Mouse (Mus musculus) urinary bladder, adult 18-20 months (tissue): ENCODE measurements around the gene Plekhg3.

Experiments
- DNase-seq, 2 experiments: peaks; one replicate each; pipeline ENCODE4 v3.0.0; 2022; ENCODE audit warnings: low spot score in 2 of 2, mixed read lengths in 2 of 2

Gene Plekhg3

GRCm38 (mm10) chr12:76583454-76583853 is 52.8 kb downstream of the Plekhg3 start:
- DNase-seq = no peak

DNA sequence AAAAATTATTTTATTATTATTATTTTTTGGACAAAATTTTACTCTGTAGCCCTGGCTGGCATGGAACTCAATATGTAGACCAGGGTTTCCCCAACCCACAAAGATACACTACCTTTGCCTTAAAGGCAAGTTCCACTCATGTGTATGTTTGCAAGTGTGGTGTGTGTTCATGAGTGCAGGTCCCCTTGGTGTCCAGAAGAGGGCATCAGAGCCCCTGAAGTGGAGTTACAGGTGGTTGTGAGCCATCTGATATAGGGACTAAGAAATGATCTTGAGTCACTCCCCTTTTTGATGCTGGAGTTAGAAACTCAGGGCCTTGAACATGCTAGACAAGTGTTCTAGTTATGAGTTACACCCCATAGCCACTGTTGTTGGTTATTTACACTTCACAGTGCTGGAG is 54.3 kb downstream of the Plekhg3 start:
- no peak for DNase-seq

DNA sequence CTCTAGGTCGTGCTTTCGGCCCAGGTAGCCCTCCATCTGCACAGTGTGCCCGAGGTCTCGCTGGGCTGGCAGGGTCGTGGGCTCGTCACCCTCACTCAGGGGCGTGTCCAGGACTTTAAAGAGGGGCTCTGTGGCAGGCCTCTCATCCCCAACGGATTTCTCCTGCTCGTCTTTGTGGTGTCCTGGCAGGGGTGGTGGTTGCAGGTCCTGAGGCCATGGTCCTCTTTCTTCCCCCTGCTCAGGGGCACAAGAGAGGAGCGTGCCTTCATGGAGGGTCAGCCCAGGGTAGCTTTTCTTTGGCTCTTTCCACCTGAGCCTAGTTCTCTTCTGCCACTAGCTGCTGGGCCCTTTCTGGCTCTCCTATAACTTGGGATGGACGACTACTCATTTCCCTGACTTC is 56.7 kb downstream of the Plekhg3 start:
- DNase-seq = no peak

- peak in 1 of 2 experiments; percentile 48 for DNase-seq
These were observed 58.8 kb downstream of the Plekhg3 start for GRCm38 (mm10) chr12:76589531-76589930.

GRCm38 (mm10) chr12:76591037-76591436 is 60.3 kb downstream of the Plekhg3 start:
- DNase-seq = no peak

GRCm38 (mm10) chr12:76592213-76592612 is 61.5 kb downstream of the Plekhg3 start:
- no peak for DNase-seq

GRCm38 (mm10) chr12:76593254-76593653 is 62.6 kb downstream of the Plekhg3 start:
- no peak for DNase-seq

GRCm38 (mm10) chr12:76593839-76594322 is 63.2 kb downstream of the Plekhg3 start:
- DNase-seq = peak; percentile 65 to 92

- no peak for DNase-seq
These were observed 63.9 kb downstream of the Plekhg3 start for GRCm38 (mm10) chr12:76594556-76594955.

- DNase-seq = no peak
These were observed 65.1 kb downstream of the Plekhg3 start for GRCm38 (mm10) chr12:76595830-76596229.

DNA sequence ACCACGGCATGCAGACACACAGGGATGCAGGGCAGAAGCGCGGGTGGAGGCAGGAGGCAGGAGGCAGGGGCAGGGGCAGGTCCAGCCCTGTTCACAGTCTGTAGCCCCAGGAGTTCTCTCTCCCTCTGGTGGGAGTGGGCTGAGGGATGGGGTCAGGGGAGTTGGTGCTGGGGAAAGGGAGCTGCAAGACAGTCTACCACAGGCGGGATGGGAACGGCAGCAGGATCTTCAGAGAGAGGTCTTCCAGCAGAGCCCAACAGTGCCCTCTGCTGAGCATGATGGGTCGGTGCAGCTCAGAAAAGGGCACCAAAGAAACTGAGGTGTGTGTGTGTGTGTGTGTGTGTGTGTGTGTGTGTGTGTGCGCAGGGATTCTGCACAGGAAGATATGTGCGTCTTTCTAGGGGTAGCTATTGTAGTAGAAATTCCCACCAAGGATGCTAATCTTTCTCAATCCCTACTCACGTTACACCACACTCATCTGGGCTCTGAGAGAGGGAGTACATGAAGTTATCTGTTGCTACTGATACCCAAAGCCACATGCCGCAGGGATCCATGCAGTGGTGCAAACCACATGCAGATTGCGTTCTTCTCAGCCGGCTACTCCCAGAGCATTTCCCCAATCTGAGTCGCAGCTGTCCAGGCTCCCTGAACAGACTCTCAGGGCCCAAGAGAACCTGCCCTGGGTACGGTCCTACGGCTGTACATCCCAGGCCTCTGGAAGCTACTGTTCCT is 65.8 kb downstream of the Plekhg3 start:
- peak; percentile 51 to 64 for DNase-seq

DNA sequence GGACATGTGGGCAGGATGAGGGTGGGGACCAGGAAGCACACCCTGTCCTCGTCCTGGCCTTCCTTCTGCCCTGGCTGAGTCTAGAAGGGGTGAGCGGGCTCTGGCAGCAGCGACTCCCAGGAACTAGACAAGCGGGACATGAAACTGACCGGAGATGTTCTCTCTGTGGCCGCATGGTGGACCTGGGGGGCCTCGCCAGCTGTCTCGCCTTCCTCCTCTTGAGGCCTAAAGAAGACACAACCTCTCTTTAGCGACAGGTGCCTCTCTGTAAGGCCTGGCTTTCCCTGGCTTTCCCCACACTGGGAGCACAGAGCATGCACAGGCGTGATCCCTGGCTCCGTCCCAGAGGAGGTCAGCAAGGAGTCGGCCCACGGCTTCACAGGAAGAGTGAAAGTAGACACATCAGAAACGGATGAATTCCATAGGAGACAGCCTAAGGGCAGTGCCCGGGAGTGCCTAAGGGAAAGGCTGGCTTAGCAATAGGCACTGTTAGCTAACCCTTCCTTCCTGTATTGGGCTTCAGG is 66.9 kb downstream of the Plekhg3 start:
- DNase-seq = no peak

DNA sequence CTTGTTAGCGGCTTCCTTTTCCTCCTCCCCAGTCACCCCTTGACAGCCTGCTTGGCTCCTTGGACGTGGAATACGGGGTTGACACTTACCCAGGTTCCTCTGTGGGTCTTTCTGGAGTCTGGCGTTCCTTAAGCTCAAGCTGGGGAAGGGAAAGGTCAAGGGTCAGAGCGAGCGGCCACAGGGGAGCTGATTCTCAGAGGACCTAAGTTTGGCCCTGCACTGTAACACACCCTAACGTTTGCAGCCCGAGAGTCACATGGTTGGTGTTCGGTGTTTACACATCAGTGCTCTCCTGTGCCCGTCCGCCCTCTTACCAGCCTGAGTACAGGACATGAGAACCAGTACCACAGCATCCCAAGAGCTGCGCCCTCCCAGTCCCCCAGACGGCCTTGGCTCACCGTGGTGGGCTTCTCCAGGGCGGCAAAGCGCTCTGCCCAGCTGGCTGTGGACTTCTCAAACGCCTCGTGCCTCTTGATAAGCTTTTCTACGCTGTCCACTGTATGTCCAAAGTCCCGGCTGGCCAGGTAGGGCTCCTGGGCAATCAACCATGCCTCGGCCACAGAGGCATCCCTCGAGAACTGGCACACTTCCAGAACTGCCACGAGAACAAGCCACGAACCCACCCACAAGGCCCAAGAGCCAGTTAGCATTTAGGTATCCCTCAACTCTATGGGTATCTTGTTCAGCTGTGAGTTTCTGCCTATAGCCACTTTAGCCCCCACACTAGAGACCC is 67.7 kb downstream of the Plekhg3 start:
- no peak for DNase-seq

- DNase-seq = no peak
These were observed 73.1 kb downstream of the Plekhg3 start for GRCm38 (mm10) chr12:76603779-76604178.

GRCm38 (mm10) chr12:76604546-76604945 is 73.9 kb downstream of the Plekhg3 start:
- DNase-seq = no peak

DNA sequence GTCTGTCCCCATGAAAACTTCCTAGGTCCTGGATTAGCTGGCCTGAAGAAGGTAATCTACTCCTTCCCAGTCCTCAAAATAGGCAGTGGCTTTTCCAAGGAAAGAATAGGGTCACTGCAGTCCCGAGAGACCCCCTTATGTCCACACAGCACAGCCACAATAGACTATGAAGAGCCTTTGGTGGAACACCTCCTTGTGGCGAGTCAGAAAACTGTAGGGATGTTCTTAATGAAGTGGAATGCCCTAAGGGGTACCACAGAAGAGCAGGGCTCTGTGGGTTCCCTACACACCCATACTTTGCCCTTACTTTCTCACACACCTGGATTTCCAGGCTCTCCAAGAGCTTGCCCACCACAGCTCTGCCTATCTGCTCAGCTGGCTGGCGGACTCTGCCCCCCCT is 75.1 kb downstream of the Plekhg3 start:
- DNase-seq = no peak

DNA sequence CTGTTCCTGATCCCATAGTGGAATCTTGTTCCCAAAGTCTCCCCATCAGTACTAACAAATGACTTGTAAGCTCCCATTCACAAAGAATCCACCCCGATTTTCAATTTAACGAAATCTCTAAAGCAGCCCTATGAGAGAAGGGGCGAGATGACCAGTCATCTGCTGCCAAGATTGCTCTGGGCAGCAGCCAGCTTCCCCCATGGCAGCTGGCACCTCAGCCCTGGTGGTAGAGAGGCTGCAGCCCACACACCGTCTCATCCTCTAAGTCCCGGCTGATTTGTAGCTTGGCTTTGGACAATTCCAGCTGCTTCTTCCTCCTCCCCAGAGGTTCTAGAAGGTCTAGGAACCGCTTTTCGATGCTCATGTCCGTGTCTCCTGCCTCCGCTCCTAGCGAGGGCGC is 77.5 kb downstream of the Plekhg3 start:
- no peak for DNase-seq

DNA sequence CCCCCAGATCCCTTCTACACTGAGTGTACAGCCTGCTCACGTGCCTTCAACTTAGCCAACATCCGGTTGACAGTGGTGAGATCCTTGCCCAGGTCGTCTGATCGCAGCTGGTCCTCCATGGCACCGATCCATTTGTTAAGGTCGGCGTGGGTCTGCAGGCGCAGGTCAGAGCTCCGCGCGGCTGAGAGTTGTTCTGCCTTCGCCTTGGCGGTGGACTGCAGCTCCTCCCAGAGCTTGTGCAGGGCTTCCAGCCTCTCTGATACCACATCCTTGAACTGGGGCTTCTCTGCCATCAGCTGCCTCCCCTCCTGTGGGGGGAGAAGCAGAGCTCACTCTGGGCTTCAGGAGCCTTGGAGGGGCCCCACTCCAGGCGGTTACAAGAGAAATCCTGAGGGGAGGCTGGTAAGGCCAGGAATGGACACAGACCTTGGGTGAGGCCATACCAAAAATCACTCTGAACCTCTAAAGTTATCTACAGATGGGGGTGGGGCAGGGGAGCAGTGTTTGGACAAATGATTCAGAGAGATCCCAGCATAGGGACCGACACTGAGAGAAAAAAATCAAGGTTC is 78.4 kb downstream of the Plekhg3 start:
- DNase-seq = no peak

DNA sequence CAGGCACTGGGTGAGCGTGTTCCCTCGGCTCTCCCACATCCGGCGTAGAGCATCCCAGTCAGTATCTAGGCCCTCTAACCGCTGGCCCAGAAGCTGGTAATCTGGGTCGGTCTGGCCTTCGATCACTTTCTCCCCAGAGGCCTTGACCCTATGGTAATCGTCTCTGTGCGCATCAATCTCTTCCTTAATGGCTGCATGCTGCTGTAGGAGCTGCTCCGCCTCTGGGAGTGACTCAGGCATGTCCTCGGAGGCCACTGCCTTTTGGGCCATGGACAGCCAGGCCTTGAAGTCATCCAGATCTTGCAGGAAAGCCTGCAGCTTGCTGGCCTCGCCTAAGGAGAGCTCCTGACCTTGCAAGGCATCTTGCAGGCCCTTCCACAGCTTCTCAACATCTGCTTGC is 81.9 kb downstream of the Plekhg3 start:
- DNase-seq = no peak

GRCm38 (mm10) chr12:76614868-76615579 is 84.3 kb downstream of the Plekhg3 start:
- DNase-seq = no peak

GRCm38 (mm10) chr12:76615580-76615937 is 84.9 kb downstream of the Plekhg3 start:
- DNase-seq = no peak

- DNase-seq = no peak
These were observed 87.5 kb downstream of the Plekhg3 start for GRCm38 (mm10) chr12:76618175-76618574.
